Mouse (Mus musculus) myocyte (in vitro differentiated cells): ENCODE measurements around the gene Tle6.

Source experiments
- CEBPB ChIP-seq: IDR thresholded peaks from 2 replicates; pipeline ENCODE4 v1.6.1; 2011; ENCODE audit warnings: mild to moderate bottlenecking, moderate library complexity; ENCODE audit not compliant: poor library complexity, insufficient read depth, severe bottlenecking
- E2F4 ChIP-seq: IDR thresholded peaks from one replicate; pipeline ENCODE4 v1.6.1; 2011; ENCODE audit warnings: mild to moderate bottlenecking, control low read depth, moderate library complexity; ENCODE audit not compliant: insufficient read depth
- MAX ChIP-seq: IDR thresholded peaks from one replicate; pipeline ENCODE4 v1.6.1; 2011; ENCODE audit warnings: low read depth, mild to moderate bottlenecking, control low read depth
- MYOD1 ChIP-seq, 3 experiments: IDR thresholded peaks; one replicate each; pipeline ENCODE4 v1.6.1; 2011; ENCODE audit warnings: control low read depth in 2 of 3, low read depth in 2 of 3, mild to moderate bottlenecking in 2 of 3, moderate library complexity in 1 of 3; ENCODE audit not compliant: insufficient read length in 2 of 3, control insufficient read depth in 1 of 3
- MYOG ChIP-seq, 3 experiments: IDR thresholded peaks; one replicate each; pipeline ENCODE4 v1.6.1; 2011; ENCODE audit warnings: control low read depth in 2 of 3, low read depth in 2 of 3, mild to moderate bottlenecking in 2 of 3; ENCODE audit not compliant: insufficient read length in 2 of 3, control insufficient read depth in 1 of 3, insufficient read depth in 1 of 3
- POLR2A ChIP-seq: IDR thresholded peaks from one replicate; pipeline ENCODE4 v1.6.1; 2011; ENCODE audit warnings: low read depth, mild to moderate bottlenecking, control low read depth, moderate library complexity; ENCODE audit not compliant: insufficient read length
- POLR2AphosphoS2 ChIP-seq: IDR thresholded peaks from one replicate; pipeline ENCODE4 v1.6.1; 2011; ENCODE audit warnings: low read depth, control low read depth; ENCODE audit not compliant: insufficient read length
- REST ChIP-seq: IDR thresholded peaks from one replicate; pipeline ENCODE4 v1.6.1; 2011; ENCODE audit warnings: mild to moderate bottlenecking, control low read depth, moderate library complexity; ENCODE audit not compliant: insufficient read depth, insufficient read length
- SRF ChIP-seq: IDR thresholded peaks from one replicate; pipeline ENCODE4 v1.6.1; 2011; ENCODE audit warnings: low read depth; ENCODE audit not compliant: control insufficient read depth, insufficient read length
- TCF12 ChIP-seq: IDR thresholded peaks from one replicate; pipeline ENCODE4 v1.6.1; 2011; ENCODE audit warnings: mild to moderate bottlenecking, control low read depth; ENCODE audit not compliant: poor library complexity, insufficient read depth, severe bottlenecking
- TCF3 ChIP-seq: IDR thresholded peaks from one replicate; pipeline ENCODE4 v1.6.1; 2011; ENCODE audit warnings: low read depth, control low read depth; ENCODE audit not compliant: insufficient read length
- USF1 ChIP-seq: IDR thresholded peaks from one replicate; pipeline ENCODE4 v1.6.1; 2011; ENCODE audit warnings: low read depth, mild to moderate bottlenecking, control low read depth, moderate library complexity

DNA sequence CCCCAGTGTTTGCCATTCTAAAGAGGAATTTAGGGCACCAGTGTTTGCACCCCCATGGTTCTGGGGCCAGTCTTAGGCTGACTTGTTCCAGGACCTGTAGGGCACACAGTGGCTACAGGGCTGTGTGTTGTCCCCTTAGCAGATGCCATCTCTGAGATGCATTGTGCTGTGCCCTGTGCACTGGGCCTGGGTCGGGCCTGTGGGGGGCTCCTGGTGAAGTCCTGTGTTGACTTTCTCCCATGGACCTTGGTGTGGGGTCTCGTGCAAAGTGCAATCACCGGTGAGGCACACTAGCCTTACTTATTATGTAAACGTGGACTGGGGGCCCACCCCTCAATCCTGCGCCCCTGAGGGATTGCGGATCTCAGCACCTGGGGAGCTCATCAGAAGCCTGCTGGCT lies 38.5 kb downstream of the Tle6 start:
- TF ChIP-seq POLR2A, result no peak
- no peak for TF ChIP-seq CEBPB
- TF ChIP-seq MYOG (IDR thresholded peaks at IDR 0.05; ENCODE audit: control insufficient read depth in 1 of 3, insufficient read depth in 1 of 3, insufficient read length in 2 of 3, low read depth in 2 of 3), result no peak
- TF ChIP-seq E2F4, result no peak
- TF ChIP-seq TCF12, result no peak
- TF ChIP-seq MYOD1 (IDR thresholded peaks at IDR 0.05; ENCODE audit: control insufficient read depth in 1 of 3, insufficient read length in 2 of 3, low read depth in 2 of 3), result no peak
- TF ChIP-seq USF1, result no peak
- TF ChIP-seq POLR2AphosphoS2, result no peak
- TF ChIP-seq MAX, result no peak
- TF ChIP-seq TCF3, result no peak
- TF ChIP-seq REST, result no peak
- no peak for TF ChIP-seq SRF
